Mouse (Mus musculus) R1 (cell line): ENCODE measurements around the gene Stkld1.

Experiments
- DNase-seq: peaks from one replicate; pipeline ENCODE4 v3.0.0-alpha.2; 2018; ENCODE audit warnings: low read depth, low spot score

Gene Stkld1

GRCm38 (mm10) chr2:26963923-26964723 is 30.3 kb downstream of the Stkld1 start, which contains the start of gene Rexo4:
TSS of gene Rexo4 (minus strand) at chr2:26964386.
- DNase-seq, result peak; percentile 97

DNA sequence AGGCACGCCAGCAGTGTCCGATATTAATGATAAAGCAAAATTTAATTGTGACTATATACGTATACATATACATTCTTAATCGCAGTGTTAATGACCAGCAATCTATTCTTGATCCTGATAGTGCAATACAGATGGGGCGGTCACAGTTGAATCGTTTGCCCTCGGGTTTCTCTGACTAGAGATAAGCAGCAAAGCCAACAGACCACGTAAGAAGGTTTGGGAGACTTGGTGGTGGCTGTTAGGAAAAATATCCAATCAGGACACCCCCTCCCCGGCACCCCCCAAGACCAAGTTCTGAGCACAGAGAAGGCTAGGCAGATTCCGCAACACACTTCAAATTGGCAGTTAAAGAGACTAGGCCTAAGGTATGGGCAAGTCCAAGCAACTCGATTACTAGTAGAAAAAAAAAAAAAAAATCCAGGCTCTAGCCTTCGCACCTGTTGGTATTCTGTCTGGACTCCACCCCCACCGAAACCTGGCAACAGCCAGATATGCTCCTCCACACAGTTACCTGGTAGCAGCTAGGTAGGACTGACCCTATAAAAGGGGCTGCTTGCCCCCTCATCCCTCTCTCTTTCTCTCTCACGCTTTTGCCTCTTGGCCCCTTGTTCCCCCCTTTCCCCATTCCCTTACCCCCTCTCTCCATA is 31.0 kb downstream of the Stkld1 start:
- DNase-seq, result peak; percentile 41

GRCm38 (mm10) chr2:26967262-26967661 is 33.4 kb downstream of the Stkld1 start:
- peak; percentile 64 for DNase-seq

DNA sequence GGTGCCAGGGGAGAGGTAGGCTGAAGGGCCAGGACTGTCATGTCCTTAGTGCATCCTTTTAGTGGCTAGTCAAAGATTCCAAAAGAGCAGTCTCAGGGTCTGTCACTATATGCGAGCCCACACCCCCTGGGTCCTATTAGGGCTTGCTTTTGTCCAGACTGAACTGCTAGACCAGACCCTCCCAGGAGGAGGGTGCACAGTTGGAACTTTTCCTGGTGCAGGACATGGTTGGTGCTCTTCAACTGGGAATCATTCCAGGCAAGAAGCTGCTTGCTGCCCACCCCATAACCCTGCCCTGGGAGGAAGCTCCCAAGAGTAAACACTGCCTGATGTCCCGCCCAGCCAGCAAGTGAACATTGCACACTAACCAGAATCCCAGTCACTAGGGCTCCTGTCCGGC is 39.3 kb downstream of the Stkld1 start, which contains the start of gene Adamts13:
Gene Adamts13, plus strand, starts transcription at position 301 of the 400 bp plus-strand sequence.
- DNase-seq, result no peak

DNA sequence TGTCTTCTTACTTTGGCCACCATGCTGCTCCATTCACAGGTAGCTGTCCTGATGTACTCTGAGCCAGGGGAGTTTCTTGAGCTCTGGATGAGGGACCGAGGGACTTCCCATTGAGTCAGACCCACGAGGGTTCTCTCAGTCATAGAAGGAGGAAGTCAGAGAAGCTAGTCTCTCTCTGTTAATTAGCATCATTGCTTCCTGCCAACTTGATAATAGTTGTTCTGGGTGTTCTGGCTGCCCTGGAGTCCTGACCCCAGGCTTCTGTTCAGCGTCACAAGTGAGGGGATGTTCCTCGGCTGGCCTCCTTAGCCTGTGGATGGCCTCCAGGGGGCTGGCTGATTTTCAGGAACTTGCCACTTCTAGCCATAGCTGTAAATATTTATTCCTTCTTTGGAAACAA is 40.1 kb downstream of the Stkld1 start:
- no peak for DNase-seq

GRCm38 (mm10) chr2:26980361-26980760 is 46.5 kb downstream of the Stkld1 start:
- DNase-seq, result no peak

- DNase-seq, result no peak
Observed at GRCm38 (mm10) chr2:26984179-26984578, 50.3 kb downstream of the Stkld1 start.

- DNase-seq, result no peak
Observed at GRCm38 (mm10) chr2:26984640-26985039, 50.8 kb downstream of the Stkld1 start.

- DNase-seq, result no peak
Observed at GRCm38 (mm10) chr2:26993936-26994335, 60.1 kb downstream of the Stkld1 start.

GRCm38 (mm10) chr2:26997498-26997897 is 63.7 kb downstream of the Stkld1 start:
- DNase-seq, result peak; percentile 35

DNA sequence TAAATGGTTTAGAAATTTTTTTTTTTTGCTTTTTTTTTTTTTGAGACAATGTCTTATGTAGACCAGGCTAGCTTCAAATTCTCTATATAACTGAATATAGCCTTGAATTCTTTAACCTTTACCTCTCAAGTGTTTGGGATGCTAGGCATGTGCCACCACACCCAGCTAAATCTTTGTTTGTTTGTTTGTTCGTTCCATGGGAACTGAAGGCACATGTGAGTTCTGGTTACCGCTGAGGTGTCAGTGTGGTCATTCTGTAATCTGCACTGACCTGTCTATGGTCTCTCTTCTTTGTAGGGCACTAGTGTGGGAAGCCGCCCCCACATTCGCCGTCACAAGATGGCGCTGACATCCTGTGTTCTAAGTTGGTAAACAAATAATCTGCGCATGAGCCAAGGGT is 64.1 kb downstream of the Stkld1 start:
- DNase-seq, result no peak
